Mouse (Mus musculus): ENCODE measurements around the gene Usp29. TPM values are rescaled to one million over a fixed set of nuclear protein-coding genes. Genes with fewer than 3 reads are reported as not detected.
"Not testable (repeated sequence)": the region's sequence is repeated elsewhere in the genome, so short reads cannot be mapped to it uniquely, and the experiment has no call there.

Gene Usp29
- polyA plus RNA-seq, 1 experiment from 2014 or later: 14.9 TPM

GRCm38 (mm10) chr7:6918267-6918666 is 187.9 kb downstream of the Usp29 start:
- Histone ChIP-seq H3K27me3 (no peaks in the 10 kb centered on the region), H3K36me3 (no peaks in the 10 kb centered on the region), H3K4me3 (no peak overlapping the region), H3K9ac (no peak overlapping the region), H3K9me3 (no peaks in the 10 kb centered on the region), H3K4me1 (peaks cover 34% of the 10 kb centered on the region), H3K27ac (peak overlapping the region; percentile 55), H3K4me2 (replicated peaks) (0 out of 2 replicates have a peak overlapping the region, but pooled peaks have one; percentile 9)
- peak; percentile 72 for ATAC-seq (ENCODE audit: low FRiP score, low read depth)
- 10% methylated on average over 10 of the region's 10 CpGs for WGBS

- Histone ChIP-seq H3K27me3 (no peaks in the 10 kb centered on the region), H3K9me3 (no peaks in the 10 kb centered on the region), H3K27ac (no peak overlapping the region), H3K4me2 (replicated peaks) (no peak overlapping the region), H3K4me1 (peaks cover 23% of the 10 kb centered on the region), H3K9ac (no peak overlapping the region), H3K4me3 (no peak overlapping the region), H3K36me3 (no peaks in the 10 kb centered on the region)
- 89% methylated on average over 1 of the region's 1 CpGs for WGBS
- ATAC-seq (ENCODE audit: low FRiP score, low read depth): no peak
Observed at GRCm38 (mm10) chr7:6919131-6919870, 188.9 kb downstream of the Usp29 start.

- H3K27me3 ChIP-seq: no peaks in the 10 kb centered on the region
- no peak overlapping the region for H3K4me2 ChIP-seq (replicated peaks)
- WGBS: 94% methylated on average over 3 of the region's 3 CpGs
- no peaks in the 10 kb centered on the region for H3K9me3 ChIP-seq
- no peaks in the 10 kb centered on the region for H3K36me3 ChIP-seq
- no peak overlapping the region for H3K9ac ChIP-seq
- H3K4me1 ChIP-seq: no peaks in the 10 kb centered on the region
- no peak for ATAC-seq (ENCODE audit: low FRiP score, low read depth)
- H3K27ac ChIP-seq: no peak overlapping the region
- H3K4me3 ChIP-seq: no peak overlapping the region
Observed at GRCm38 (mm10) chr7:6923515-6923914, 193.1 kb downstream of the Usp29 start.

GRCm38 (mm10) chr7:6925926-6926730 is 195.8 kb downstream of the Usp29 start:
- Histone ChIP-seq H3K27me3 (no peaks in the 10 kb centered on the region), H3K4me1 (no peaks in the 10 kb centered on the region), H3K4me2 (replicated peaks) (no peak overlapping the region), H3K9ac (no peak overlapping the region), H3K27ac (no peak overlapping the region), H3K36me3 (no peaks in the 10 kb centered on the region), H3K9me3 (no peaks in the 10 kb centered on the region), H3K4me3 (no peak overlapping the region)
- ATAC-seq (ENCODE audit: low FRiP score, low read depth): no peak
- WGBS: 78% methylated on average over 7 of the region's 7 CpGs

GRCm38 (mm10) chr7:6926731-6926995 is 196.3 kb downstream of the Usp29 start:
- Histone ChIP-seq H3K9me3 (no peaks in the 10 kb centered on the region), H3K4me3 (no peak overlapping the region), H3K4me2 (replicated peaks) (no peak overlapping the region), H3K9ac (no peak overlapping the region), H3K36me3 (no peaks in the 10 kb centered on the region), H3K27ac (no peak overlapping the region), H3K27me3 (no peaks in the 10 kb centered on the region), H3K4me1 (no peaks in the 10 kb centered on the region)
- WGBS: 90% methylated on average over 4 of the region's 4 CpGs
- ATAC-seq (ENCODE audit: low FRiP score, low read depth): no peak

GRCm38 (mm10) chr7:6929286-6929685 is 198.9 kb downstream of the Usp29 start:
- H3K27ac ChIP-seq: no peak overlapping the region

GRCm38 (mm10) chr7:6934741-6935140 is 204.4 kb downstream of the Usp29 start:
- peak overlapping the region; percentile 75 for H3K27ac ChIP-seq
- H3K4me3 ChIP-seq: no peak overlapping the region
- no peak overlapping the region for H3K9ac ChIP-seq
- no peaks in the 10 kb centered on the region for H3K36me3 ChIP-seq
- no peaks in the 10 kb centered on the region for H3K9me3 ChIP-seq
- H3K4me1 ChIP-seq: 0 out of 2 replicates have a peak, but pooled peaks cover 2% of the 10 kb centered on the region
- no peaks in the 10 kb centered on the region for H3K27me3 ChIP-seq
- ATAC-seq (ENCODE audit: low FRiP score, low read depth): no peak
- no peak overlapping the region for H3K4me2 ChIP-seq (replicated peaks)
- WGBS: 14% methylated on average over 5 of the region's 5 CpGs

More at GRCm38 (mm10) chr7:6929286-6929685, 198.9 kb downstream of the Usp29 start:
- Histone ChIP-seq H3K9me3 (no peaks in the 10 kb centered on the region), H3K9ac (no peak overlapping the region), H3K27me3 (no peaks in the 10 kb centered on the region), H3K4me3 (no peak overlapping the region), H3K4me2 (replicated peaks) (no peak overlapping the region), H3K36me3 (no peaks in the 10 kb centered on the region), H3K4me1 (no peaks in the 10 kb centered on the region)
- no peak for ATAC-seq (ENCODE audit: low FRiP score, low read depth)
- 61% methylated on average over 2 of the region's 2 CpGs for WGBS

GRCm38 (mm10) chr7:6937040-6937439 is 206.7 kb downstream of the Usp29 start:
- 0 out of 2 replicates have a peak, but pooled peaks cover 2% of the 10 kb centered on the region for H3K4me1 ChIP-seq
- no peak overlapping the region for H3K27ac ChIP-seq
- H3K27me3 ChIP-seq: no peaks in the 10 kb centered on the region
- no peak overlapping the region for H3K4me2 ChIP-seq (replicated peaks)
- H3K9me3 ChIP-seq: no peaks in the 10 kb centered on the region
- peak; percentile 69 for ATAC-seq (ENCODE audit: low FRiP score, low read depth)
- no peak overlapping the region for H3K4me3 ChIP-seq
- H3K36me3 ChIP-seq: no peaks in the 10 kb centered on the region
- H3K9ac ChIP-seq: no peak overlapping the region
- WGBS: 37% methylated on average over 11 of the region's 11 CpGs

GRCm38 (mm10) chr7:6940761-6941231 is 210.4 kb downstream of the Usp29 start:
- Histone ChIP-seq H3K27me3 (no peaks in the 10 kb centered on the region), H3K4me2 (replicated peaks) (peak overlapping the region; percentile 48), H3K4me3 (peak overlapping the region; percentile 26), H3K27ac (no peak overlapping the region), H3K9ac (no peak overlapping the region), H3K36me3 (no peaks in the 10 kb centered on the region), H3K4me1 (0 out of 2 replicates have a peak, but pooled peaks cover 2% of the 10 kb centered on the region), H3K9me3 (no peaks in the 10 kb centered on the region)
- WGBS: 24% methylated on average over 16 of the region's 16 CpGs
- peak; percentile 70; the same call in 1 of the 2 replicates for ATAC-seq (ENCODE audit: low FRiP score, low read depth)

- not testable (repeated sequence) for H3K4me2 ChIP-seq (replicated peaks); H3K4me3 ChIP-seq; H3K9ac ChIP-seq; H3K36me3 ChIP-seq; H3K27me3 ChIP-seq; H3K9me3 ChIP-seq; ATAC-seq (ENCODE audit: low FRiP score, low read depth); H3K4me1 ChIP-seq; H3K27ac ChIP-seq
- 94% methylated on average over 20 of the region's 20 CpGs for WGBS
Observed at GRCm38 (mm10) chr7:6948061-6948460, 217.7 kb downstream of the Usp29 start.

GRCm38 (mm10) chr7:6956576-6956975 is 226.2 kb downstream of the Usp29 start:
- H3K27me3 ChIP-seq: no peaks in the 10 kb centered on the region
- no peaks in the 10 kb centered on the region for H3K36me3 ChIP-seq
- no peak overlapping the region for H3K4me3 ChIP-seq
- no peaks in the 10 kb centered on the region for H3K4me1 ChIP-seq
- ATAC-seq (ENCODE audit: low FRiP score, low read depth): no peak
- H3K27ac ChIP-seq: no peak overlapping the region
- no peak overlapping the region for H3K4me2 ChIP-seq (replicated peaks)
- no peak overlapping the region for H3K9ac ChIP-seq
- no peaks in the 10 kb centered on the region for H3K9me3 ChIP-seq
- 85% methylated on average over 4 of the region's 4 CpGs for whole genome bisulfite sequencing

GRCm38 (mm10) chr7:6958574-6958973 is 228.2 kb downstream of the Usp29 start:
- Histone ChIP-seq H3K9ac (no peak overlapping the region), H3K4me3 (no peak overlapping the region), H3K4me1 (no peaks in the 10 kb centered on the region), H3K36me3 (no peaks in the 10 kb centered on the region), H3K9me3 (no peaks in the 10 kb centered on the region), H3K4me2 (replicated peaks) (no peak overlapping the region), H3K27ac (no peak overlapping the region), H3K27me3 (no peaks in the 10 kb centered on the region)
- WGBS: 86% methylated on average over 1 of the region's 1 CpGs
- ATAC-seq (ENCODE audit: low FRiP score, low read depth): no peak

Data from limb, embryonic 13.5 days (tissue).